Mouse (Mus musculus) MEL (cell line): Measurements from ENCODE around the gene Kel.
A peak's percentile ranks its signal among the peaks of the same experiment; 100 is the strongest.

ENCODE experiments used
- CTCF ChIP-seq, 3 experiments: IDR thresholded peaks in 2 of 3; conservative IDR thresholded peaks in 1 of 3; 2 replicates each; pipeline ENCODE4 v1.5.1; 2011 to 2012; ENCODE audit warnings: low read length in 3 of 3, low read depth in 2 of 3, mild to moderate bottlenecking in 2 of 3, improper control_type of control experiment in 1 of 3, inconsistent platforms in 1 of 3, mixed read lengths in 1 of 3, moderate library complexity in 1 of 3; ENCODE audit not compliant: control insufficient read depth in 1 of 3, insufficient read depth in 1 of 3, poor library complexity in 1 of 3, severe bottlenecking in 1 of 3
- E2F4 ChIP-seq: IDR thresholded peaks from 2 replicates; pipeline ENCODE4 v1.6.1; 2011; ENCODE audit warnings: low read depth, low read length, improper control_type of control experiment, borderline replicate concordance
- HCFC1 ChIP-seq: IDR thresholded peaks from 2 replicates; pipeline ENCODE4 v1.6.1; 2012; ENCODE audit warnings: low read depth, mild to moderate bottlenecking, inconsistent platforms, low read length, improper control_type of control experiment, moderate library complexity
- MAX ChIP-seq: IDR thresholded peaks from 2 replicates; pipeline ENCODE4 v1.6.1; 2011; ENCODE audit warnings: low read length, improper control_type of control experiment
- POLR2A ChIP-seq, 2 experiments: IDR thresholded peaks; 2 replicates each; pipeline ENCODE4 v1.6.1; 2011 to 2012; ENCODE audit warnings: low read length in 2 of 2, mild to moderate bottlenecking in 2 of 2, control low read depth in 1 of 2, improper control_type of control experiment in 1 of 2, low read depth in 1 of 2, moderate library complexity in 1 of 2; ENCODE audit not compliant: control insufficient read depth in 1 of 2, insufficient read depth in 1 of 2, poor library complexity in 1 of 2
- SMC3 ChIP-seq: IDR thresholded peaks from 2 replicates; pipeline ENCODE4 v1.6.1; 2011; ENCODE audit warnings: low read depth, low read length, improper control_type of control experiment

DNA sequence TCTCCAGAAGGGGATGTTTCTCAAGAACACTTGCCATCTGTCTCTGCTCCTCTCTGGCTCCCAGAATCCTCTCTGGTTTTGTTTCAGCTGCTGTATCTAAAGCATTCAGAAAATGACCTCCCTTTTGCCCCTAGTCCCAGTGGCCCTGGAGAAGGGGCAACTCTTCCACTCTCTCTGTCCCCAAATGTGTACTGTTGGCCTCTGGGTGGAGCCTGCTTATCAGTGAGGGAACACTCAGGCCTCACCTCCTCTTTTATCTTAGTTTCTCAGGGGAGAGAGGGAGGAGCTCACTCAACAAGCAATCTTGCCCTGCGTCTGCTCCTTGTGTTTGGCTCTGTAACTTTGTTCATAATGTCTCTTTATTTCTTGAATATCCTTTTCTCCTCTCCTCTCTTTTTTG, at the start of gene Kel:
- TF ChIP-seq CTCF (IDR thresholded peaks at IDR 0.05 in 2 of 3, conservative IDR thresholded peaks at IDR 0.05 in 1 of 3; ENCODE audit: control insufficient read depth in 1 of 3, insufficient read depth in 1 of 3, low read depth in 2 of 3, low read length in 3 of 3, poor library complexity in 1 of 3, severe bottlenecking in 1 of 3) (no peak), MAX (no peak), POLR2A (IDR thresholded peaks at IDR 0.05; ENCODE audit: control insufficient read depth in 1 of 2, insufficient read depth in 1 of 2, low read depth in 1 of 2, low read length in 2 of 2, poor library complexity in 1 of 2) (peak in 1 of 2 experiments; percentile 89; a peak in 2 of 4 replicates), SMC3 (no peak), E2F4 (no peak), HCFC1 (peak; percentile 49)
